Mouse (Mus musculus): Measurements from ENCODE around the gene Dnah17. TPM values are rescaled to one million over a fixed set of nuclear protein-coding genes. Genes with fewer than 3 reads are reported as not detected.

Gene Dnah17
- total RNA-seq, 2 experiments from 2014 or later: 0.09 to 0.11 TPM

DNA sequence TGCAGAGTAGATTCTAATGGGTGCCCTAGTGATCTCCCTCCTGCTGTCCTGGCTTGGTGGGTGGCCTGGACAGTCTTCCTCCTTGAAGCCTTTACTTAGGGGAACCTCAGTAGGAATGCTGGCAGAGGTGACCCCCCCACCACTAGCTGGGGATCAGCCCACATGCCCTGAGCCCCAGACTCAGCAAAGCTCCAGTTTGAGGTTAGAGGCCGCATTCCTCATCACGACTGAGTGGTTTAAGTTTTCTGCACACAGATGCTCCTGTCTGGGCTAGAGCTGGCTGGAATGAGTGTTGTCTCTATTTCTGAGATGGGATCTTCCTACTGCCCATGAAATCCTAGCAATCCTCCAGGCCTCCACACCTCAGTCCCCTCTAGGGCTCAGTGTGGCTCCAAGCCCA lies 106.3 kb downstream of the Dnah17 start:
- no peak for DNase-seq (ENCODE audit: low spot score)

DNA sequence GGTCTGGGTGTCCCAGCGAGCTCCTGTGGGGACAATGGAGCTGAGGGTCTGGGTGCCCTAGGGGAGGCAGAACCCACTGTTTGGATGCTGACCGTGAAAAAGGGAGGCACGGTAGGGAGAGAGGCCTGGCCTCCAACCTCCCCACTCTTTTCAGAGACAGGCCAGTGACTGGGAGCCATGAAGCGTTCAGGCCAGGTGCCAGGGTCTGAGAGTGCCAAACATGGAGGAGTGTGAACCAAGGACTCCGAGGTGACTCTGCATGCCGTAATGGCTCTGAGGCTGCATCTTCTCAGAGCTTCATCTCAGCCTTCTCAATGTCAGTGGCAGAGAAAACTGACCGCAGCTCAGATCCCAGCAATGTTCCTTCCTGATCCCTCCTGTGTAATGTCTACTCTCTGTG lies 107.0 kb downstream of the Dnah17 start:
- DNase-seq (ENCODE audit: low spot score): no peak

DNA sequence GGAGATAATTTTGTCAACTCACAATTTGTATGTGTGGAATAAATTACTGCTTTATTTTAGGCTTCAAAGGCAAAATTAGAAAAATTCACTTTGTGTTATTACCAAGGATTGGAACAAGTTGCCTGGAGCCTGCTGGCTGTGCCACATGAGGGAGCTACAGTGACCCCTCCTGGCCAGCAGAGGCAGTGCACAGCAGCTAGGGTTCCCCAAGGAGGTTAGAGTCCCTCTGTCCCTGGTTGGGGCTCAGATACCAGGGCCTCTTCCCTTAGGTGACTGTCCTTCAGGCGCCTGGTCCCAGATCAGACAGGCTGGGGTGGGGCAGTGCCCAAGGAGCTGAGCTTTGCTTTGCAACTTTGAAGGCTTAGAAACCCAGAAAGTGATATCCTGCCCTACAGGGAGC lies 108.6 kb downstream of the Dnah17 start:
- peak; percentile 78 for DNase-seq (ENCODE audit: low spot score)

- DNase-seq (ENCODE audit: low spot score): no peak
These were observed 112.1 kb downstream of the Dnah17 start for GRCm38 (mm10) chr11:118018328-118018727.

DNA sequence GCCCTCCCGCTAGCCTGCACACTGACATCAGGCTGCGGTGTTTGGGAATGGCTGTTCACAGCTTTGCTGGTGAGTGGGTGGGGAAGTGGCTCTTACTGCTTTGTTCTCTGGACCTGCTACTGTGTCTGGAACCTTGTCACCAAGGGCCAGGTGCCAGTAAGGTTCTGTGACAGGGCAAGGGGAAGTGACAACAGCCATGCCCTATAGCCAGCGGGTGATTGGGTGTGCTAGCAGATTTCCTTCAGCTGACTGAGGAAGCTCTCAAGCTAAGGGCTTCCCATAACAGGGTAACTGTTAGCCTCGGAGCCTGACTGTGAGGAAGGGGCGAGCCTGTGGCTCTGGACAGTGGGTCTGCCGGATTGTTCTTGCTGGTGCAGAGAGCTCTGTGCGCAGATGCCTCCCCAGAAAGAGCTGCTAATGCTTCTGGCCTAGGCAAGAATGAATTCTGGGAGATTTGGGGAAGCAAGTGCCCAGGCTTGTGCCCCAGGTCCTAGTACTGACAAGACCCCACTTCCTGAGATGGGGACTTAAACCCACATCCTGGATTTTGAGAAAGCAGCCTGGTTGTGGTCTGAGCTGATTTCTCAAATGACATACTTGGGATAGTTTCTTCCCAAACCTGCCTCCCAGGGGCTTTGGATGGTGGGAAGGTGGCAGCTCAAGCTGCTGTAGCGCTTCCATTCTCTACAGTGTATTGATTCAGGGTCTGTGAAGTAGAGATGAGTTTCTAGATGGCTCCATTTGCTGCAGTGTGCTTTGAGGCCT lies 114.9 kb downstream of the Dnah17 start:
- DNase-seq (ENCODE audit: low spot score): no peak

GRCm38 (mm10) chr11:118014391-118014995 lies 115.9 kb downstream of the Dnah17 start:
- no peak for DNase-seq (ENCODE audit: low spot score)

DNA sequence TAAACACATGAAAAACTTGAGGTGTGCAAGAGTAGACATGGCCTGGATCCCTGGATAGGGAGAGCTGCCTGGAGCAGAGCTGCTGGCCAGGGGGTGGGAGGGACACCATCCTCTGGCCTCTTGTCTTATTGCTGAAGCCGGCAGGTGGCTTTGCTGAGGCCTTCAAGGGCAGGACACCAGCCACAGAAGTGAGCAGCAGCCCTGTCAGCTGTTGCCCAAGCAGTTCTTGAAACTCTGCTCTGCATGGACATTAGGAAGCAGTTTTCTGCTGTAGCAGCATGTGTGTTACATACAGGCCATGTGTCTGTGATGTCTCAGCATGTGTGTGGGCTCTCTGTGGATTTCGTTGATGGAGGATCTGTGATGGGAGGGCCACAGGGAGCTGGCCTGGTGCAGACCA lies 117.1 kb downstream of the Dnah17 start:
- no peak for DNase-seq (ENCODE audit: low spot score)

DNA sequence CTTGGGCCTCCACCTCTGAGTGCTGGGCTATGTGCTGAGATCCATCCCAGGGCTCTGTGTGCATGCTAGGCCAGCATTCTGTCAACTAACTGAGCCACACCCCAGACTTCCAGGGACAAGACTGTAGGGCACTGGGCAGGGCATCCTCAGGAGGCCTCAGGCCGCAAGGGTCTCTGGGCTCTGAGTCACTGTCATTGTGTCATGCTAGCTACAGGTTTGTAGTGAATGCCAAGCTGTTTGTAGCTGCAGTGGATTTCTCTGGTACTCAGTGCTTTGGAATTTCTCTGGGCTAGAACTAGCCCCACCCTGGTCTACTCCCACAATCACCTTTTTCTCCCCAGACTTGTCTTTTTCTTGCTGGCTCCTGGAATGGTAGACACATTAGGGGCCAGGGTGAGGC lies 117.8 kb downstream of the Dnah17 start:
- DNase-seq (ENCODE audit: low spot score): no peak

DNA sequence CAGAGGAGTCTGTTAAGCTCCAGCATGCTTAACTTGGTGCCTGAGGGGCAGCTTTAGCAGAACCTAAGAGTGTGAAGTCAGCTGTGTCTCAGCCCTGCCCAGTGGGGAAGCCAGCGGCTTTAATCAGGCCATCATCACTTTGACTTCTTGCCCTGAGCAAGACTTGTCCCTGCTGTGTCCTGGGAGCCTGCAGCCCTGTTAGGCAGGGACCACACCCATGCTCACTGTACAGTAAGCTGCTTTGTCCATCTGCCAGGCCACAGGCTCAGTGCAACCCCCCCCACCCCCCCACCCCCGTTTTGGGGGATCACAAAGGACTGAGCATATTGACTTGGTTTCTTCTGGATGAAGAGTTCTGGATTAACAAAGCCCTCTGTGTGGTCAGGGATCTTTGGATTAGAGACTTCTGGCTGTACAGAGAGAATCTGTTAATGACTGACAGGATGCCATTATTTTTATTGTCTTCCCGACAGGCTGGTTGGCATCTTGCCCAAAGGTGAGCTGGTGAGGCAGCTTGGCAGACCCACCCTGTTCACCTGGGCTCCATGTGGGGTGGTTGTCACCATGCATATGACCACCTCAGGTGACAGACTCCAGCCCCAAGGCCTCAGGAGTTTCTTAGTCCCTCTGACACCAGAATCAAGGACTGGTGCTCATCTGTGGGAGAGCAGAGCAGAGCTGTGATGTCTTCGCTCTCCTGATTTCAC lies 120.4 kb downstream of the Dnah17 start:
- no peak for DNase-seq (ENCODE audit: low spot score)

GRCm38 (mm10) chr11:118008843-118009242 lies 121.6 kb downstream of the Dnah17 start:
- no peak for DNase-seq (ENCODE audit: low spot score)

- no peak for DNase-seq (ENCODE audit: low spot score)
These were observed 122.2 kb downstream of the Dnah17 start for GRCm38 (mm10) chr11:118008144-118008805.

DNA sequence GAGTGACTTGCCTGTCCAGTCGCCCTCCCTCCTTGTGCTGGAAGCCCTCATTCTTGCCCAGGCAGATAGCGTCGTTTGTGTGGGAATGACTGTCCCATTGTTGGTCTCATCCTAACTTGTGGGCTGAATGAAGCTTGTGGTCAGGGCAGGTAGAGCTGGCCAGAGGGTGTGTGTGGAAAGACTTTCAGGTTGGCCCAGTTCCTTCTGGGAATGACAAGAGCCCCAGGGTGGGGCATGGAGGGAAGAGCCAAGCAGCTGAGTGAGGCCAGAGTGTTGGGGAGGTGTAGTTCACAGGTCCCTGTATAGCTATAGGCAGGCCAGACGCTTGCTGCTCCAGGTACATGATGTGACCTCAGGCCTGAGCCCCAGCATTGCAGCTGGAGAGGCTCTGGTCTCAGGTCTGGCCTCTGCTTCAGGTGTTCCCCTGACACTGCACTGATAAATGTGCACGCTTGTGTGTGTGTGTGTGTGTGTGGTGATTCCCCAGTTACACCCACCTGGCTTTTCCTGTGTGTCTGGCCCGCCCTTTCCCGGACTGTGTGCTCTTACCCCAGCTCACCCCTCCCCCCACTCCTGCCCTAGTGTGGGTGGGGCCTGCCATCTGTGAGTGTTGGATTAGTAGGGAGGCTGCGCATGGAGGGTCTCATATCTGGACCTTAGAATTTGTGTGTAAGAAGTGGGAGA lies 122.8 kb downstream of the Dnah17 start:
- no peak for DNase-seq (ENCODE audit: low spot score)

DNA sequence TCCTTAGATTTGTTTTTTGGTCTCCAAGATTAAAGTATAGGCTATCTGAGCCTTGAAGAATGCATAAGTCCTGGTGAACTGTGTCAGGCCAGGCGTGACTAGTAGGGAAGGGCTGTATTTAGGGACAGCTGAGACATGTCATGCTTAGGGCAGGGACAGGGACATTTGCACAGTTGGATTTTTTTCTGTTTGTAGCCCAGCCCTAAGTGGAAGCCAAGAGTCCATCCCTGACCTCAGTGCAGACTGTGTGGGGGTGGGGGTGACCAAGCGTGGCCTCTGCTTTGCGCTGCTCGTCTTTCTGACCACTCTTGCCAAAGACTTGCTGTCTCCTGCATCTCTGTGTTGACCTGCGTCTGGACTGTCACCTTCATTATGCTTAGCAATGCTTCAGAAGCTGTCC lies 126.2 kb downstream of the Dnah17 start:
- DNase-seq (ENCODE audit: low spot score): no peak

DNA sequence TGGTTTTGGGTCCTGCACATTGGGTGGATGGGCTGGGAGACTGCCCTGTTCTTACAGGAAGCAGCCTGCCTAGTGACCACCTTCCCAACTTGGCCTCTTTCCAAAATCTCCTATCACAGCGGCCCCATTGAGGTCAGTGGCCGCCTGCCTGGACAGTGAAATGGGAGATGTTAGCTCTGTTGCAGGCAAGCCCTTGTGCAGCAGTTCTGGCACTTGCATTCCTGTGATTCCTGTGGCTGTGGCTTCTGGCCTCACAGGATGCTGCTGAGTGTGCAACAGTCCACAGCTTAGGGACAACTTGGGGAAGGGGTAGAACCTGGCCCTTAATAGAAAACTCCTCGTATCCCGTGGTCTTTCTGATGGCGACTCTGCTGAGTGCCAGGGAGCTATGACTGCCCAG lies 126.7 kb downstream of the Dnah17 start:
- DNase-seq (ENCODE audit: low spot score): no peak

GRCm38 (mm10) chr11:118003176-118003575 lies 127.3 kb downstream of the Dnah17 start:
- DNase-seq (ENCODE audit: low spot score): no peak

- no peak for DNase-seq (ENCODE audit: low spot score)
These were observed 129.7 kb downstream of the Dnah17 start for GRCm38 (mm10) chr11:118000565-118001215.

DNA sequence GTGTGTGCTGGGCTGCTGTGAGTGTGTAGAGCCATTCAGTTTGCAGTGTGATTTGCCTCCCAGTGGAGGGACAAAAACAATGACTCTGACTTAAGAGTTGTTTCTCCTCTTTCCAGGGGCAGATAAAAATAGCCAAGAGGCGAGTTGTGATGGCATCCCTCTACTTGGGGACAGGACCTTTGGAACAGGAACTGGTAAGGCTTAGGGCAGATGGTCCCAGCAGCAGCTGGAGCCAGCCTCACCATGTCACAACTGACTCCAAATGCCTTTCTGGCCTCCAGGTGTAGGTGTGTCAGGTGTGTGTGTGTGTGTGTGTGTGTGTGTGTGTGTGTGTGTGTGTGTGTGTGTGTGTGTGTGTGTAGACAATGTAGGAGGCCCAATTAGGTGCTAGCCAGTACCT lies 130.4 kb downstream of the Dnah17 start:
- DNase-seq (ENCODE audit: low spot score): no peak

- DNase-seq (ENCODE audit: low spot score): no peak
These were observed 131.0 kb downstream of the Dnah17 start for GRCm38 (mm10) chr11:117999260-117999934.

DNA sequence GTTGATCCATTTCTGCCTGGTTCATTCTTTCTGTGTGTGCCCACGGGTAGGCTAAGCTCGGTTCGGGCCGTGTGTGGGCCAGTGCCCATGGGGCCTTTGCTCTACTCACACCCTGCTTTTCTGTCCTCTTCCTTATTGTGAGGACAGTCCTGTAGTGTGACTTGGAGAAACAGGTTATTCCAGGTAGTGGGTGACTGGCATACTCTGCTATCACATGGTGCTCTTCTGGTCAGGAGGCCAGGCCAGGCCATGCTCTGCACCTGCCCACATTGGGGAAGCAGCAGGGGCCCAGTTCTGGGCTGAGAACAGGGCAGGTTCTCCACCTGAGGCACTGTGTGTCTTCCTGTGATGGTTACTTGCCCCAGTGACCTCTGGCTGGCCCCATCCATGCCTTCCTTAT lies 132.1 kb downstream of the Dnah17 start:
- no peak for DNase-seq (ENCODE audit: low spot score)

GRCm38 (mm10) chr11:117997085-117997484 lies 133.3 kb downstream of the Dnah17 start:
- DNase-seq (ENCODE audit: low spot score): no peak
